Mouse (Mus musculus) liver, adult (tissue): ENCODE data around the gene Vopp1.

Experiments used
- GATA4 ChIP-seq: IDR thresholded peaks from 2 replicates; pipeline ENCODE4 v1.6.1; 2014; ENCODE audit warnings: mild to moderate bottlenecking, low read length; ENCODE audit not compliant: insufficient replicate concordance

The Vopp1 gene

DNA sequence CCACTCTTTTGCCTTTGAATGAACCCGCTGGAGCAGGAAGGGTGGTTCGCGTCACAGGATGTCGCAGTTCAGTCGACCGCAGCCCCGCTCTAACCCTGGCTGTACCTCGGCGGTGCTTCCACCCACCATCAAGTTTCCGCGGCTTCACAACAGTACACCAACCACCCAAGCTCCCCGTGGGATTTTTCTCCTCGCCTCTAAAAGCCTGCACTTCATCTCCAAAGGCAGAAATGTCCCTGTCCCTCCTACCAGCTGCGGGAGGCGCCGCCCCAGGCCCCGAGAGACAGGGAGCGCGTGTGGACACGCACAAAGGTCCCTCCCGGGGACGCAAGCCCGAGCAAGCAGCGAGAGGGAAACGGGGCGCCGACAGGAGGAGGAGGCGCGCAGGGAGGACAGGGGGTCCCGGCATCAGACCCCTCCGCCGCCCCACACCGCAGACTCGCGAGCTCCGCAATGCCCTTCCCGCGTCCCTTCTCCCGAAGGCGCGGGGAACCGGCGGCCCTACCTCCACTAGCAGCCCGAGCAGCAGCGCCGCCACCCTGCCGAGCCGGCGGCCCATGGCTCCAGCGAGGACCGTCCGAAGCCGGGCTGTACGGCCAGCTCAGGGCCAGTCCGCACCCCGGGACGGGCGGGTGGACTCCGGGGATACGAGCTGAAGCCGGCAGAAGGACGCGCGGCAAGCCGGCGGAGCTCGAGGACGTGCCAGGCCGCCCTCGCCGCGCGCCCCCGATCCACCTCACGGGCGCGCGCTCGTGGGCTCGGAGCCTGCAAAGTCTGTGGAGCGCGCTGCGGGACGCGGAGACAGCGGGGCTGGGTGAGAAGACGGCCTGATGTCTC lies at the start of gene Vopp1:
Gene Vopp1 (minus strand): TSS at position 738 of the 837 bp plus-strand sequence.
- no peak for TF ChIP-seq GATA4

- no peak for TF ChIP-seq GATA4
Observed at GRCm38 (mm10) chr6:57859043-57860042, 34.4 kb upstream of the Vopp1 start.

DNA sequence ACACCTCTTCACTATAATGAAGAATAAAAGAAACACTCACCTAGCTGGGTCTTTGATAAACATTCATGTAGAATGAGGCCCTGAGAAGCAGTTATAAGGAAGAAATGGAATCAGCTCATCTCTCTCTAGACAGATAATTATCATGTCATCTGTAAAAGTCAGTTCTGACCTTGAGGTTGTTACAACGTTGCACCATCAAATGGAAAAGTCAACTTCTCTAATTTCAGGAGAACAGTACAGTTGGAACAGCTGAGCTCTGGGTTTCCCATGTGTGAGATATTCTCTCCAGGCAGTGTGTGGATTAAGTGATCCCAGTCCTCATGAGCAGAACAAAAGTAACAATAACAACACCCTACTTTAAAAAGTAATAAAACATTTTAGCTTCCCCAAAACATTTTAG lies 25.3 kb upstream of the Vopp1 start, which contains the start of gene Vmn1r21:
Gene Vmn1r21 (minus strand): TSS at position 58 of the 400 bp plus-strand sequence.
- TF ChIP-seq GATA4 = no peak

GRCm38 (mm10) chr6:57839693-57840408 lies 14.9 kb upstream of the Vopp1 start:
- TF ChIP-seq GATA4 = no peak

GRCm38 (mm10) chr6:57825259-57825715 lies 328 bp upstream of the Vopp1 start:
- no peak for TF ChIP-seq GATA4

DNA sequence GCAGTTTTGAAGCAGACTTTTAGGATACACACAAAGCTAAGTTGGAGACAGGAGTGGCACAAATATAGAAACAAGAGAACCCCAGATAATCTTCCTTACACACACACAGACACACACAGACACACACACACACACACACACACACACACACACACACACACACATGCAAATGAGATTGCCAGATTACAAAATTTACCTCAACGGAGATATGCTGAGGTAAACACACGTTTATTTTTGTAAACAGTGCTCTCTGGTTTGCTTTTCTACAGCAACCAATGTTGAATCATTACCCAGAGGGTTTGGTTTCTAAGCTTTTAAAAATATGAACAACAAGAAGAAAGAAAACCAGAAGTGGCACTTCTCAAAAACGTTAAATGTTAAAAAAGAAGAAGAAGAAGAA lies 1.5 kb downstream of the Vopp1 start:
- no peak for TF ChIP-seq GATA4

- TF ChIP-seq GATA4 = no peak
Observed at GRCm38 (mm10) chr6:57822648-57823410, 2.1 kb downstream of the Vopp1 start.

DNA sequence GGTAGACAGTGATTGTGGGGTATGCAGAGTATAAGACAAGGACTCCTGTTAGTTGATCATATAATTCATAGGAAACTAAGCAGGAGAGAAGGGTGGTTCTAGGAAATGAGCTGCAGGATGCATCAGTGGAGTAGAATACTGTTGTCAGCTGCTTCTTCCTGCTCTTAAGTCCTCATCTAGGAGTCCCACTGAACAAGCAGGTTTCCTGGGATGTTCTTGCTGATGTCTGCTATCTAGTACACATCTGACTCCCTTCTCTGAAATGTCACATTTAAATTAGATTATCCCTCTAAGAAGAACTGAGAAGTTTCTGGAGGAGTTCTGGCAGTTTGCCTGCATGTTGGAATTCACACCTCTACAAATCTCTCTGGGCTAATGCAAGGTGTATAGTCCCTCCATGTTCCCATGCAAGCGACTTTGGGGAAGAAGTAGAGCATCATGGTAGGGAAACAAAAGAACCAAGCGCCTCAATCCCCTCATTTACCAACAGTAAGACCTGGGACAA lies 10.5 kb downstream of the Vopp1 start:
- TF ChIP-seq GATA4 = no peak

GRCm38 (mm10) chr6:57811748-57812730 lies 12.9 kb downstream of the Vopp1 start:
- TF ChIP-seq GATA4 = no peak

DNA sequence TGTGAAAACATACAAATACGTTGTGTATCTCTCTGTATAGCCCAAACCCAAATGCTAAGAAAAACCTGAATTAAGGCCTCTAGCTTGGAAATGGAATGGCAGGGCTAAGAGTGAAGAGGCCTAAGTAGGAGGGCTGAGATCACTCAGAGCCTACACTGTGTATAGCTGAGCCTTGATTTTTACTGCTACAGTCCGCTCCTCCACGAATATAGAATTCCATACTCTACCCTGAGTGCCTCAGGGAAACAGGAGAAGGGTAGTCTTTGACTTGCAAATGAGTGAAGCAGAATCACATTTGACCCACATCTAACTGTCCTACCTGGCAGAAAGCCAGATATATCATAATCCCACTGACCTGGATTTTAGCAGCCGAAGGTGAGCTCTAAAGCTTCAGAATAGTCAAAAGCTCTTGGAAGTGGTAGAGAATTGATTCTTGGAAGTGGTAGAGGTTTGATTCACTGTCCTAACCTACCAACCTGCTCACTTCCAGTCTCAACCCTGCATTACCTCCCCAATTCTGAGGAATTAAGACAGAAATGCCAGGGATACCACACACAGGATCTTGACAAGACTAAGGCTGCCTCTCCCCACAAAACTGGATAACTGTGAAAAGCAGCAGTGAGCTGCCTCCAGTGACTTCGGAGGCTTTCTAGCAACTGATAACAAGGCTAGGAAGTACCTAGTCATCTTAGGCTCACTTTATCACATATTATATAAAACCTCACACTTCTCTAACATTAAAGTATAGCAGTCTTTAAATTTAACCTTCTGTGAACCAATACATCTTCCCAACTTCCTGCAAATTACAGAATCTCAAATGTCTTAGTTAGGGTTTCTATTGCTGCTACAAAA lies 19.5 kb downstream of the Vopp1 start:
- TF ChIP-seq GATA4 = no peak

- no peak for TF ChIP-seq GATA4
Observed at GRCm38 (mm10) chr6:57803130-57803529, 21.8 kb downstream of the Vopp1 start.

GRCm38 (mm10) chr6:57798986-57799385 lies 26.0 kb downstream of the Vopp1 start:
- TF ChIP-seq GATA4 = no peak

GRCm38 (mm10) chr6:57796853-57797423 lies 28.0 kb downstream of the Vopp1 start:
- no peak for TF ChIP-seq GATA4
